In the genomic region with DNA sequence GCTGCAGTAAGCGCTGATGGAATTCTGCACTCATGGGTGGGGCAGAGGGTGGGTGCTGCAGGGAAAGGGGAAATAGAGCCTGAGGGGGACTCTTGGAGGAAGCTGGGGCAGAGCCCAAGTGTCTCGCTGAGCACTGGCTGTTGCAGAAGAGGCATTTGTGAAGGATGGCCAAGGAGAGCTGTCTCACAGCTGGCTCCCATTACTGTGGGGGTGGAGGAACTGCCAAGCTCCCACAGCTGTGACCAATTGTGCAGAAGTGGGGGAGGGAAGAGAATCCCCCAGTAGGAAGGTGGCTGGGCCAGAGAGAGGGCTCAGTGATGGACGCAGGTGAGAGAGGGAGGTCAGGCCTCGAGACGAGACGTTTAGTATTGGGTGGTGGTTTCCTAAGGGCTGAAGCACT, we compare ENCODE assay signal across 8 mouse cellular contexts. TPM values are rescaled to one million over a fixed set of nuclear protein-coding genes. Genes with fewer than 3 reads are reported as not detected.
DNase-seq lines count a peak whose midpoint lies in the region; ATAC-seq and TF ChIP-seq lines count a peak whose summit lies in the region.

No protein-coding gene starts in this region.

- no peak overlapping the region for H3K4me2 ChIP-seq in forebrain, embryonic 16.5 days (ENCODE audit: low read length)
- H3K4me2 ChIP-seq in forebrain, embryonic 14.5 days (ENCODE audit: low read length): no peak overlapping the region
- H3K4me2 ChIP-seq in limb, embryonic 13.5 days (replicated peaks): peak overlapping the region; percentile 42

- peaks cover 7% of the 10 kb centered on the region; the same call in 1 of the 2 replicates for H3K4me1 ChIP-seq in forebrain, embryonic 16.5 days (replicated peaks; ENCODE audit: control insufficient read depth, insufficient read depth, low read length)
- H3K4me1 ChIP-seq in forebrain, embryonic 14.5 days (ENCODE audit: control insufficient read depth, insufficient read depth, low read length): 0 out of 2 replicates have a peak, but pooled peaks cover 2% of the 10 kb centered on the region
- peaks cover 84% of the 10 kb centered on the region for H3K4me1 ChIP-seq in E14TG2a.4 (replicated peaks; ENCODE audit: low read depth, low read length)
- peaks cover 37% of the 10 kb centered on the region for H3K4me1 ChIP-seq in limb, embryonic 13.5 days

- no peaks in the 10 kb centered on the region for H3K9me3 ChIP-seq in forebrain, embryonic 16.5 days (ENCODE audit: control insufficient read depth, low read length)
- H3K9me3 ChIP-seq in forebrain, embryonic 14.5 days (replicated peaks; ENCODE audit: control insufficient read depth, low read length): no peaks in the 10 kb centered on the region
- no peaks in the 10 kb centered on the region for H3K9me3 ChIP-seq in E14TG2a.4 (ENCODE audit: low read length)
- no peaks in the 10 kb centered on the region for H3K9me3 ChIP-seq in limb, embryonic 13.5 days

- WGBS in forebrain, embryonic 16.5 days: 79% methylated on average over 6 of the region's 6 CpGs
- WGBS in forebrain, embryonic 14.5 days: 80% methylated on average over 6 of the region's 6 CpGs
- 18% methylated on average over 6 of the region's 6 CpGs for WGBS in limb, embryonic 13.5 days

- H3K27me3 ChIP-seq in forebrain, embryonic 16.5 days (replicated peaks; ENCODE audit: control insufficient read depth, insufficient read depth, low read length): no peaks in the 10 kb centered on the region
- no peaks in the 10 kb centered on the region for H3K27me3 ChIP-seq in forebrain, embryonic 14.5 days (replicated peaks; ENCODE audit: control insufficient read depth, insufficient read depth, low read length)
- H3K27me3 ChIP-seq in E14TG2a.4 (ENCODE audit: insufficient read depth, low read length): no peaks in the 10 kb centered on the region
- no peaks in the 10 kb centered on the region for H3K27me3 ChIP-seq in limb, embryonic 13.5 days

- no peak for TF ChIP-seq CTCF in E14TG2a.4 (conservative IDR thresholded peaks at IDR 0.05; ENCODE audit: low read length)

- H3K9ac ChIP-seq in forebrain, embryonic 16.5 days (replicated peaks; ENCODE audit: low read depth, low read length): no peak overlapping the region
- H3K9ac ChIP-seq in forebrain, embryonic 14.5 days (ENCODE audit: low read length): no peak overlapping the region
- no peak overlapping the region for H3K9ac ChIP-seq in limb, embryonic 13.5 days

- no peak overlapping the region for H3K27ac ChIP-seq in forebrain, embryonic 16.5 days (ENCODE audit: low read length)
- no peak overlapping the region for H3K27ac ChIP-seq in forebrain, embryonic 14.5 days (ENCODE audit: low read depth, low read length)
- H3K27ac ChIP-seq in limb, embryonic 13.5 days: peak overlapping the region; percentile 44

- DNase-seq in forebrain, embryonic 14.5 days (ENCODE audit: low spot score): no peak
- DNase-seq in gastrocnemius, adult 8-10 months (ENCODE audit: low spot score in 2 of 2): peak; percentile 33 to 41
- DNase-seq in adrenal gland, postnatal 25 days: no peak
- DNase-seq in layer of hippocampus, adult 8-10 months (ENCODE audit: low spot score in 2 of 2): no peak
- no peak for DNase-seq in left cerebral cortex, adult 11 months (ENCODE audit: low spot score)

- no peak overlapping the region for H3K4me3 ChIP-seq in forebrain, embryonic 16.5 days (replicated peaks; ENCODE audit: low read length)
- H3K4me3 ChIP-seq in forebrain, embryonic 14.5 days (ENCODE audit: low read depth, low read length): no peak overlapping the region
- peak overlapping the region; percentile 43 for H3K4me3 ChIP-seq in E14TG2a.4 (replicated peaks; ENCODE audit: low read length)
- no peak overlapping the region for H3K4me3 ChIP-seq in limb, embryonic 13.5 days

- ATAC-seq in forebrain, embryonic 16.5 days: 0 out of 2 replicates have a peak, but pooled peaks have one; percentile 51
- no peak for ATAC-seq in forebrain, embryonic 14.5 days
- ATAC-seq in limb, embryonic 13.5 days (ENCODE audit: low FRiP score, low read depth): peak; percentile 75

- peaks cover 5% of the 10 kb centered on the region; the same call in 1 of the 2 replicates for H3K36me3 ChIP-seq in forebrain, embryonic 16.5 days (ENCODE audit: control insufficient read depth, insufficient read depth)
- peaks cover 45% of the 10 kb centered on the region for H3K36me3 ChIP-seq in forebrain, embryonic 14.5 days (ENCODE audit: control insufficient read depth, insufficient read depth, low read length)
- H3K36me3 ChIP-seq in E14TG2a.4 (ENCODE audit: insufficient read depth, low read length): peaks cover 39% of the 10 kb centered on the region
- peaks cover 77% of the 10 kb centered on the region for H3K36me3 ChIP-seq in limb, embryonic 13.5 days

RNA-seq across cellular contexts. Expression of gene Mkrn1, which starts 54.2 kb away (rescaled TPM):
- 240 and 244 TPM in 2 replicates for polyA plus RNA-seq in forebrain, embryonic 16.5 days (2015; fragmentation: Nextera tagmentation; extraction: Ambion mirVana)
- polyA plus RNA-seq in forebrain, embryonic 14.5 days (2014; fragmentation: Nextera tagmentation; extraction: Ambion mirVana): 230 and 234 TPM in 2 replicates
- 10 to 100 TPM; 14.0 to 18.6 (median 15.6) TPM for total RNA-seq in gastrocnemius, adult 8-10 months (2022)
- polyA plus RNA-seq in limb, embryonic 13.5 days (2015; fragmentation: Nextera tagmentation; extraction: Ambion mirVana): 46.2 and 47.9 TPM in 2 replicates
- 70.6 and 103 TPM in 2 replicates for total RNA-seq in adrenal gland, postnatal 25 days (2021)
- total RNA-seq in layer of hippocampus, adult 8-10 months (2022): 100 to 1,000 TPM; 106 to 118 (median 114) TPM

Comparison
In these comparisons a context has a peak if more than half of its experiments do, and no peak if none do; other contexts are left out.
1. DNase-seq: peak in gastrocnemius, adult 8-10 months (2 of 2); none in forebrain, embryonic 14.5 days (single experiment), adrenal gland, postnatal 25 days (single experiment), layer of hippocampus, adult 8-10 months (0 of 2) and left cerebral cortex, adult 11 months (single experiment).